Mouse (Mus musculus) intestine, postnatal 0 days (tissue): Measurements from ENCODE around the gene Lrrc8b. TPM values are rescaled to one million over a fixed set of nuclear protein-coding genes. Genes with fewer than 3 reads are reported as not detected.
A peak's percentile ranks its signal among the peaks of the same experiment; 100 is the strongest.

Source experiments
- ATAC-seq: fragments of 200-750 bp; cut with Nextera tagmentation; 2 replicates; pipeline ENCODE4 v1.8.0; 2017; ENCODE audit warnings: mild to moderate bottlenecking, moderate TSS enrichment, moderate library complexity
- H3K27ac ChIP-seq: fragments of 300-500 bp; sonication (generic); 2 replicates; pipeline ENCODE4 v1.5.1; 2014; ENCODE audit warnings: mild to moderate bottlenecking, low read depth, low read length, moderate library complexity
- H3K27me3 ChIP-seq: fragments of 300-500 bp; sonication (generic); replicated peaks from 2 replicates; pipeline ENCODE4 v1.6.1; 2014; ENCODE audit warnings: low read length, mixed read lengths; ENCODE audit not compliant: control insufficient read depth, insufficient read depth
- H3K36me3 ChIP-seq: fragments of 300-500 bp; sonication (generic); 2 replicates; pipeline ENCODE4 v1.6.1; 2014; ENCODE audit warnings: mild to moderate bottlenecking, moderate library complexity; ENCODE audit not compliant: control insufficient read depth, insufficient read depth
- H3K4me1 ChIP-seq: fragments of 300-500 bp; sonication (generic); replicated peaks from 2 replicates; pipeline ENCODE4 v1.6.1; 2014; ENCODE audit warnings: antibody characterized with exemption, low read length, mixed read lengths; ENCODE audit not compliant: control insufficient read depth, insufficient read depth
- H3K4me2 ChIP-seq: fragments of 300-500 bp; sonication (generic); replicated peaks from 2 replicates; pipeline ENCODE4 v1.6.1; 2014; ENCODE audit warnings: low read depth, mild to moderate bottlenecking, moderate library complexity
- H3K4me3 ChIP-seq: fragments of 300-500 bp; sonication (generic); 2 replicates; pipeline ENCODE4 v1.5.1; 2014; ENCODE audit warnings: low read depth, low read length
- H3K9ac ChIP-seq: fragments of 300-500 bp; sonication (generic); 2 replicates; pipeline ENCODE4 v1.6.1; 2014; ENCODE audit warnings: mild to moderate bottlenecking, low read depth, low read length
- H3K9me3 ChIP-seq: fragments of 300-500 bp; sonication (generic); 2 replicates; pipeline ENCODE4 v1.6.1; 2016; ENCODE audit warnings: mixed run types; ENCODE audit not compliant: control insufficient read depth
- CTCF ChIP-seq: sonication (generic); IDR thresholded peaks from 2 replicates; pipeline ENCODE4 v1.5.1; 2016; ENCODE audit warnings: low read depth, mild to moderate bottlenecking, control low read depth, antibody characterized with exemption, moderate library complexity
- WGBS: fragments of 180-500 bp; shearing (Covaris S2); extraction: QIAGEN DNeasy Blood & Tissue Kit; methylation state at CpG from one replicate; pipeline ENCODE4 v1.1.7; 2014; 5-methylcytosine and 5-hydroxymethylcytosine counted together
- polyA plus RNA-seq: library from polyadenylated mRNA; unstranded; fragments of >200 nt; fragmentation: Nextera tagmentation; extraction: Ambion mirVana; gene quantifications from 2 replicates; pipeline ENCODE4 v1.2.1, GENCODE M21; 2015

Gene Lrrc8b
- polyA plus RNA-seq, 1 experiment from 2014 or later, result 12.2 TPM

GRCm38 (mm10) chr5:105399631-105400423 lies 15.7 kb upstream of the Lrrc8b start:
- no peaks in the 10 kb centered on the region; the same call in 1 of the 2 replicates for H3K4me1 ChIP-seq
- no peaks in the 10 kb centered on the region for H3K27me3 ChIP-seq
- H3K36me3 ChIP-seq, result no peaks in the 10 kb centered on the region
- peak; percentile 71 for TF ChIP-seq CTCF
- H3K9me3 ChIP-seq, result no peaks in the 10 kb centered on the region
- H3K9ac ChIP-seq, result no peak overlapping the region
- H3K4me3 ChIP-seq, result no peak overlapping the region
- H3K4me2 ChIP-seq, result peak overlapping the region; percentile 42
- no peak for ATAC-seq
- 37% methylated on average over 13 of the region's 13 CpGs for WGBS
- H3K27ac ChIP-seq, result no peak overlapping the region

GRCm38 (mm10) chr5:105400424-105401375 lies 14.9 kb upstream of the Lrrc8b start:
- no peak for TF ChIP-seq CTCF
- no peak overlapping the region for H3K4me3 ChIP-seq
- no peaks in the 10 kb centered on the region for H3K27me3 ChIP-seq
- H3K36me3 ChIP-seq, result no peaks in the 10 kb centered on the region
- 69% methylated on average over 17 of the region's 17 CpGs for WGBS
- H3K9me3 ChIP-seq, result no peaks in the 10 kb centered on the region
- no peak for ATAC-seq
- no peak overlapping the region for H3K27ac ChIP-seq
- H3K4me2 ChIP-seq, result peak overlapping the region; percentile 42
- H3K9ac ChIP-seq, result no peak overlapping the region
- no peaks in the 10 kb centered on the region; the same call in 1 of the 2 replicates for H3K4me1 ChIP-seq

- Histone ChIP-seq H3K27me3 (no peaks in the 10 kb centered on the region), H3K27ac (no peak overlapping the region), H3K4me2 (no peak overlapping the region), H3K9ac (no peak overlapping the region), H3K4me1 (no peaks in the 10 kb centered on the region; the same call in 1 of the 2 replicates), H3K36me3 (no peaks in the 10 kb centered on the region), H3K9me3 (no peaks in the 10 kb centered on the region), H3K4me3 (no peak overlapping the region)
- no peak for ATAC-seq
- 84% methylated on average over 5 of the region's 6 CpGs for WGBS
- TF ChIP-seq CTCF, result no peak
Measured at GRCm38 (mm10) chr5:105401536-105401935, 14.0 kb upstream of the Lrrc8b start.

- no peaks in the 10 kb centered on the region; the same call in 1 of the 2 replicates for H3K4me1 ChIP-seq
- ATAC-seq, result no peak
- H3K4me2 ChIP-seq, result no peak overlapping the region
- H3K4me3 ChIP-seq, result no peak overlapping the region
- 8% methylated on average over 8 of the region's 8 CpGs for WGBS
- H3K9ac ChIP-seq, result no peak overlapping the region
- H3K27ac ChIP-seq, result no peak overlapping the region
- no peaks in the 10 kb centered on the region for H3K27me3 ChIP-seq
- no peaks in the 10 kb centered on the region for H3K9me3 ChIP-seq
- peak; percentile 90 for TF ChIP-seq CTCF
- H3K36me3 ChIP-seq, result no peaks in the 10 kb centered on the region
Measured at GRCm38 (mm10) chr5:105404961-105405360, 10.6 kb upstream of the Lrrc8b start.

GRCm38 (mm10) chr5:105407661-105408060 lies 7.9 kb upstream of the Lrrc8b start:
- WGBS, result 90% methylated on average over 5 of the region's 5 CpGs
- TF ChIP-seq CTCF, result no peak
- H3K9me3 ChIP-seq, result no peaks in the 10 kb centered on the region
- no peaks in the 10 kb centered on the region for H3K27me3 ChIP-seq
- no peaks in the 10 kb centered on the region for H3K36me3 ChIP-seq
- no peak overlapping the region for H3K4me2 ChIP-seq
- no peak overlapping the region for H3K4me3 ChIP-seq
- H3K27ac ChIP-seq, result no peak overlapping the region
- no peak overlapping the region for H3K9ac ChIP-seq
- no peak for ATAC-seq
- no peaks in the 10 kb centered on the region for H3K4me1 ChIP-seq

- H3K4me2 ChIP-seq, result no peak overlapping the region
- H3K4me1 ChIP-seq, result no peaks in the 10 kb centered on the region
- 74% methylated on average over 4 of the region's 4 CpGs for WGBS
- no peak overlapping the region for H3K27ac ChIP-seq
- no peak for TF ChIP-seq CTCF
- no peaks in the 10 kb centered on the region for H3K36me3 ChIP-seq
- ATAC-seq, result peak; percentile 59; the same call in 1 of the 2 replicates
- H3K4me3 ChIP-seq, result no peak overlapping the region
- no peaks in the 10 kb centered on the region for H3K9me3 ChIP-seq
- H3K27me3 ChIP-seq, result no peaks in the 10 kb centered on the region
- H3K9ac ChIP-seq, result no peak overlapping the region
Measured at GRCm38 (mm10) chr5:105409092-105409491, 6.5 kb upstream of the Lrrc8b start.
